Mouse (Mus musculus) midbrain, embryonic 15.5 days (tissue): ENCODE data around the gene Gan. TPM values are rescaled to one million over a fixed set of nuclear protein-coding genes. Genes with fewer than 3 reads are reported as not detected.

Experiments
- ATAC-seq: fragments of 200-750 bp; cut with Nextera tagmentation; replicated peaks from 2 replicates; pipeline ENCODE4 v1.8.0; 2017; ENCODE audit warnings: moderate TSS enrichment
- H3K27ac ChIP-seq: fragments of 300-500 bp; sonication (generic); 2 replicates; pipeline ENCODE4 v1.5.1; 2015; ENCODE audit warnings: mild to moderate bottlenecking, inconsistent platforms
- H3K27me3 ChIP-seq: fragments of 300-500 bp; sonication (generic); replicated peaks from 2 replicates; pipeline ENCODE4 v1.6.1; 2015; ENCODE audit warnings: inconsistent platforms
- H3K36me3 ChIP-seq: fragments of 300-500 bp; sonication (generic); replicated peaks from 2 replicates; pipeline ENCODE4 v1.6.1; 2015; ENCODE audit warnings: inconsistent platforms
- H3K4me1 ChIP-seq: fragments of 300-500 bp; sonication (generic); 2 replicates; pipeline ENCODE4 v1.6.1; 2015; ENCODE audit warnings: inconsistent platforms
- H3K4me2 ChIP-seq: fragments of 300-500 bp; sonication (generic); 2 replicates; pipeline ENCODE4 v1.6.1; 2015; ENCODE audit warnings: inconsistent platforms, mild to moderate bottlenecking, moderate library complexity
- H3K4me3 ChIP-seq: fragments of 300-500 bp; sonication (generic); 2 replicates; pipeline ENCODE4 v1.5.1; 2015; ENCODE audit warnings: mild to moderate bottlenecking, inconsistent platforms
- H3K9ac ChIP-seq: fragments of 300-500 bp; sonication (generic); 2 replicates; pipeline ENCODE4 v1.6.1; 2015; ENCODE audit warnings: mild to moderate bottlenecking, inconsistent platforms
- H3K9me3 ChIP-seq: fragments of 300-500 bp; sonication (generic); 2 replicates; pipeline ENCODE4 v1.6.1; 2016; ENCODE audit warnings: inconsistent platforms
- WGBS: fragments of 180-500 bp; shearing (Covaris S2); methylation state at CpG from one replicate; pipeline ENCODE4 v1.1.7; 2015; ENCODE audit warnings: mixed read lengths; 5-methylcytosine and 5-hydroxymethylcytosine counted together
- polyA plus RNA-seq: library from polyadenylated mRNA; unstranded; fragments of >200 nt; fragmentation: Nextera tagmentation; extraction: Ambion mirVana; gene quantifications from 2 replicates; pipeline ENCODE4 v1.2.1, GENCODE M21; 2015

Gene Gan
- polyA plus RNA-seq, 1 experiment from 2014 or later = 3.9 TPM

DNA sequence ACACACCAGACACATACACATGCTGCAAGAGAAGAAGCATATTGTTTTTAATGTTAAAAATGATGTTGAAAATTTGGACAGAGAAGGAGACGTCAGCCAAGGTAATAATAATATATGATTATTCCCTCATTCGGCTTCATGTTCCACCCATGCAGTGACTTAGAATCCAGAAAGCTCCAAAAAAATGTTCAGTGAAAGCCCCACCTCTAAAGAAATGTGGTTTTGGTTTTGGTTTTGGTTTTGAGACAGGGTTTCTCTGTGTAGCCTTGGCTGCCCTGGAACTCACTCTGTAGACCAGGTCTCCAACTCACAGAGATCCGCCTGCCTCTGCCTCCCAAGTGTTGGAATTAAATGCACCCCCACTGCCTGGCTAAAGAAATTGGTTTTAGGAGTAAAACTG is 32.1 kb upstream of the Gan start:
- H3K4me1 ChIP-seq = no peaks in the 10 kb centered on the region
- no peak overlapping the region for H3K4me3 ChIP-seq
- WGBS = 98% methylated on average over 3 of the region's 3 CpGs
- H3K9ac ChIP-seq = no peak overlapping the region
- no peaks in the 10 kb centered on the region for H3K9me3 ChIP-seq
- H3K27me3 ChIP-seq = no peaks in the 10 kb centered on the region
- H3K36me3 ChIP-seq = no peaks in the 10 kb centered on the region
- ATAC-seq = no peak
- no peak overlapping the region for H3K27ac ChIP-seq
- H3K4me2 ChIP-seq = no peak overlapping the region

DNA sequence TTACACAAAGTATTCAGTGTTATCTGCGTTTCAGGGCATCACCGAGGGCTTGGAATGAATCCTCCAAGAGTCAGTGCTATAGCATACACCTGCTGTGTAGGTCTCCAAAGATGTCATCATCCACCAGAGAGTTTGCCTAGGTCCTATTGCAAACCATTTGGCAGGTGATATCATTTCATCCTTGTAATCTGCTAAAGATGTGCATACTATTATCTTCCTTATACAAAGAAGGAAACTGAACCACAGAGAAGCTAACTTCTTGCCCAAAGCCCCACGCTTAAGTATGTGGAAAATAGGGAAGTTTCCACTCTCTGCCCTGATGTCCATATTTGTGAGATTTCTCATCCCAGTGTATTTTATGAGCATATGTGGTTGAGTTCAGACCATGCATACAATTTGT is 31.5 kb upstream of the Gan start:
- H3K9ac ChIP-seq = no peak overlapping the region
- no peaks in the 10 kb centered on the region for H3K27me3 ChIP-seq
- no peak overlapping the region for H3K4me2 ChIP-seq
- no peak overlapping the region for H3K27ac ChIP-seq
- ATAC-seq = no peak
- H3K4me1 ChIP-seq = no peaks in the 10 kb centered on the region
- 94% methylated on average over 3 of the region's 3 CpGs for WGBS
- H3K36me3 ChIP-seq = no peaks in the 10 kb centered on the region
- H3K4me3 ChIP-seq = no peak overlapping the region
- H3K9me3 ChIP-seq = no peaks in the 10 kb centered on the region

DNA sequence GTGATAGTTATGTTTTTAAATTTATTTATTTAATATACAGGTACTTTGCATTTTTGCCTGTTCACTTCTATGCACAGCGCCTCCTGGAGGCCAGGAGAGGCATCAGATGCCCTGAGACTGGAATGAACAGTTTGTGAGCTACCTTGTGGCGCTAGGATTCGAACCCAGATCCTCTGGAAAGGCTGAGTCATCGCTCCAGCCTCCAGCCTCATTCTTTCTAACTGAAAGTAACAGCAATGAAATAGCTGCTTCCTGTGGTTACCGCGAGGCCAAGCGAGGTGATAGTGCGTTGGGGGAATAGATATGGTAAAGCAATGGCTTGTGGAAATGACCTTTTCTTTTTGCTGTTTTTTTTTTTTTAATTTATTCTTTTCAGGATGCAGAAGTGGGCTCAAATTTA is 30.9 kb upstream of the Gan start:
- no peaks in the 10 kb centered on the region for H3K4me1 ChIP-seq
- no peak for ATAC-seq
- H3K4me2 ChIP-seq = no peak overlapping the region
- no peaks in the 10 kb centered on the region for H3K27me3 ChIP-seq
- no peak overlapping the region for H3K9ac ChIP-seq
- no peak overlapping the region for H3K4me3 ChIP-seq
- H3K9me3 ChIP-seq = no peaks in the 10 kb centered on the region
- WGBS = 86% methylated on average over 8 of the region's 8 CpGs
- no peak overlapping the region for H3K27ac ChIP-seq
- H3K36me3 ChIP-seq = no peaks in the 10 kb centered on the region

DNA sequence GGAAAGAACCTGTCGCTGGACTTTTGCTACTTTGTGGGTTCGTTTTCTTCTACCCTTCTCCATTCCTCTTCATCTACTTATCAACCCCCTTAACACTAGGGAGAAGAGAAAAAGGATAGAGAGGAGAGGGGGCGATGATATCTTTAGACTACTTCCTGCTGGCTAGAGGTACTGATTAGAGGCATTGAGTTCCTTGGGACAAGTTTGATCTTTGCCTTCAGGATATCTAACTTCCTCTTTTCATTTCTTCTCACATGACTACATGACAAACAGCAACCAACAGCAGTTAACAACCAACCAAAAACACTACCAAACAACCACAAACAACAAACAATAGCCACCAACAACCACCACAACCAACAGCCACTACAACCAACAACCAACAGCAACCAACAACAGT is 24.2 kb upstream of the Gan start:
- 89% methylated on average over 3 of the region's 3 CpGs for WGBS
- Histone ChIP-seq H3K4me1 (no peaks in the 10 kb centered on the region), H3K4me3 (no peak overlapping the region), H3K9me3 (no peaks in the 10 kb centered on the region), H3K4me2 (no peak overlapping the region), H3K27ac (no peak overlapping the region), H3K36me3 (no peaks in the 10 kb centered on the region), H3K9ac (no peak overlapping the region), H3K27me3 (no peaks in the 10 kb centered on the region)
- no peak for ATAC-seq

DNA sequence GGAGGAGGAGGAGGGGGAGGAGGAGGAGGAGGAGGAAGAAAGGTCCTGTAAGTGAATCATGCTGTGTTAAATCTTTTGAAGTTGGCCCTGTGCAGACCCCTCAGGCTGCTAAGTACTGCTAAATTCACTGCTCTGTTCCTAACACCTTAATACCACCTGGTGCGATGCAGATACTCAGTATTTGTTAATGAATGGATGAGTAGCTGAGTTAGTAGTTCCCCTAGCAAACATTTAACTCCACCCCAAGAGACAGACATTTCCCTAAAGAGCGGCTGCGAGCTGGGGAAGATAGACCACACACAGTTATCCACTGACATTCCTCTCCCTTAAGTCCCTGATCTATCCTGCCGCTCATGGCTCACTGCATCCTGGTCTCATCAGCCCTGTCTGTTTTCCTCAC is 21.6 kb upstream of the Gan start:
- Histone ChIP-seq H3K27ac (no peak overlapping the region), H3K27me3 (no peaks in the 10 kb centered on the region), H3K9me3 (no peaks in the 10 kb centered on the region), H3K4me2 (no peak overlapping the region), H3K9ac (no peak overlapping the region), H3K4me1 (no peaks in the 10 kb centered on the region), H3K36me3 (no peaks in the 10 kb centered on the region), H3K4me3 (no peak overlapping the region)
- 16% methylated on average over 4 of the region's 4 CpGs for WGBS
- ATAC-seq = no peak

DNA sequence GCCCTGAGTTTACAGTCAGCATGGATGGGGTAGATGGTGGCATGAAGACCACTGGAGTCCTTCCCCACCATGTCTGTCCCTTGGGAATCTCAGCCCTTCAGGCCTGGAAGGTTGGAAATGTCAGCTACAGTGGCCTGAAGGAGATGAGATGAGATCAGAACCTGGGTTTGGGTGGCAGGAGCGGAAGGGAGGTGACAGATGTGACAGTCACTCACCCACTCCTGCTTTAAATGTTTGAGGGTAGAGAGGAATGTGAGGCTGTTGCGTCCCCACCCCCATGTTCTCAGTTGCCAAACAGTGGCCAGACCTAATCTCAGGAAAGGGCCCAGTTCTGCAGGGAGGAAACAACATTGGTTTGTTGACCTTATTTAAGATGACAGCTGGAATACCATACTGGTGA is 21.2 kb upstream of the Gan start:
- H3K9me3 ChIP-seq = no peaks in the 10 kb centered on the region
- no peak overlapping the region for H3K4me3 ChIP-seq
- no peak for ATAC-seq
- no peak overlapping the region for H3K4me2 ChIP-seq
- no peaks in the 10 kb centered on the region for H3K4me1 ChIP-seq
- H3K27ac ChIP-seq = no peak overlapping the region
- 72% methylated on average over 2 of the region's 2 CpGs for WGBS
- H3K9ac ChIP-seq = no peak overlapping the region
- H3K36me3 ChIP-seq = no peaks in the 10 kb centered on the region
- no peaks in the 10 kb centered on the region for H3K27me3 ChIP-seq

DNA sequence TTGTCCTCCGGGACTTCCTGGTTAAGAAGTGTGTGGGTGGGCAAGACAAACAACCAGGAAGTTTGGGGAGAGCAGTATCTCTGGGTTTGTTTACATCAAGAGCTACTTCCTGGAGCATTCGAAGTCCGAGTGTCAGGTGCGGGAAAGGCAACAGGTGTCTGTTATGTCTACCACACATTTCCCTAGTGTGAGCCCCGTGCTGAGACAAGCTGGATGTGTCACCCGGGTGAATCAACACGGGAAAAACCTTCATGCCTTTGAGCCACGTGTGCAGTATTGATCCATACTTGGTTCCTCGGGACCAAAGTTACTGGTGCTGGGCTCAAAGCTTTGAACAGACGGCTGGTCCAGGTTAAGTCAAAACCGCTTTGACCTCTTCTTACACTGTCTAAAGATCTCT is 20.6 kb upstream of the Gan start:
- no peak overlapping the region for H3K4me3 ChIP-seq
- H3K9ac ChIP-seq = no peak overlapping the region
- H3K27ac ChIP-seq = no peak overlapping the region
- no peak overlapping the region for H3K4me2 ChIP-seq
- H3K9me3 ChIP-seq = no peaks in the 10 kb centered on the region
- H3K4me1 ChIP-seq = no peaks in the 10 kb centered on the region
- H3K36me3 ChIP-seq = no peaks in the 10 kb centered on the region
- WGBS = 78% methylated on average over 11 of the region's 11 CpGs
- ATAC-seq = no peak
- H3K27me3 ChIP-seq = no peaks in the 10 kb centered on the region

DNA sequence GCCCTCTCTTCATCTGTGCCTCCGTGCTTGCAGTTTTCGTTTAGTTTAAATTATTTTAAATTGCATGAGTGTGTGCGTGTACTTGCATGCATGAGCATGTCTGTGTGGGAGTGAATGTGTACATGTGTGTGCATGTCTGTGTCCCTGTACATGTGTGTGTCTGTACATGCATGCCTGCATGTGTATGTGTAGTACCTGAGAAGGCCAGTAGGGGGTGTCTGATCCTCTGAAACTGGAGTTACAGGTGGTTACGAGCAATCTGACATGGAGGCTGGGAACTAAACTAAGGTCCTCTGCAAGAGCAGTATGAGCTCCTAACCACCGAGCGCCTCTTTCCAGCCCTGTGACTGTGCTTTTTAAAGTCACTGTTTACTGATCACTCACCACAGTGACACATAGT is 9.4 kb upstream of the Gan start:
- no peak for ATAC-seq
- Histone ChIP-seq H3K27me3 (no peaks in the 10 kb centered on the region), H3K4me2 (no peak overlapping the region), H3K4me3 (no peak overlapping the region), H3K4me1 (no peaks in the 10 kb centered on the region), H3K27ac (no peak overlapping the region), H3K9me3 (no peaks in the 10 kb centered on the region), H3K36me3 (no peaks in the 10 kb centered on the region), H3K9ac (no peak overlapping the region)
- 93% methylated on average over 6 of the region's 6 CpGs for WGBS

DNA sequence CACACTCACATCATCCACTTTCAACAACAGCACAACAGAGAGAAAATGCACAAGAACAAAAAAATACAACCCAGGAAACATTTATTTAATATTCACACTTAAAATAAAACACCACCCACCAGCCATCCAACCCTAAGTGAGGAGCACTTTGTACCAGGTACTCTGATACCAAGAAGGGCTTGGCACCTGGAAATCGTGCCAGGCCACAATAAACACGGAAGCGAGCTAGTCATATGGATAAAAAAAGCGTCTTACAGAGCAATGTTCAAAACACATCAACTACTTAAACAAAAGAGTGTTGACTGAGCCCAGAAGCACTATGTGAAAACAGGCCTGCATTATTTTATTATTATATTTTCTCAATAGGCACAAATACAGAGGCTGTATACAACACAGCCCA is 1.8 kb upstream of the Gan start:
- Histone ChIP-seq H3K36me3 (no peaks in the 10 kb centered on the region), H3K4me2 (peak overlapping the region; percentile 91; the same call in 1 of the 2 replicates), H3K9me3 (no peaks in the 10 kb centered on the region), H3K9ac (no peak overlapping the region), H3K27me3 (no peaks in the 10 kb centered on the region), H3K4me1 (peaks cover 33% of the 10 kb centered on the region), H3K27ac (no peak overlapping the region), H3K4me3 (no peak overlapping the region)
- 98% methylated on average over 4 of the region's 4 CpGs for WGBS
- ATAC-seq = no peak

DNA sequence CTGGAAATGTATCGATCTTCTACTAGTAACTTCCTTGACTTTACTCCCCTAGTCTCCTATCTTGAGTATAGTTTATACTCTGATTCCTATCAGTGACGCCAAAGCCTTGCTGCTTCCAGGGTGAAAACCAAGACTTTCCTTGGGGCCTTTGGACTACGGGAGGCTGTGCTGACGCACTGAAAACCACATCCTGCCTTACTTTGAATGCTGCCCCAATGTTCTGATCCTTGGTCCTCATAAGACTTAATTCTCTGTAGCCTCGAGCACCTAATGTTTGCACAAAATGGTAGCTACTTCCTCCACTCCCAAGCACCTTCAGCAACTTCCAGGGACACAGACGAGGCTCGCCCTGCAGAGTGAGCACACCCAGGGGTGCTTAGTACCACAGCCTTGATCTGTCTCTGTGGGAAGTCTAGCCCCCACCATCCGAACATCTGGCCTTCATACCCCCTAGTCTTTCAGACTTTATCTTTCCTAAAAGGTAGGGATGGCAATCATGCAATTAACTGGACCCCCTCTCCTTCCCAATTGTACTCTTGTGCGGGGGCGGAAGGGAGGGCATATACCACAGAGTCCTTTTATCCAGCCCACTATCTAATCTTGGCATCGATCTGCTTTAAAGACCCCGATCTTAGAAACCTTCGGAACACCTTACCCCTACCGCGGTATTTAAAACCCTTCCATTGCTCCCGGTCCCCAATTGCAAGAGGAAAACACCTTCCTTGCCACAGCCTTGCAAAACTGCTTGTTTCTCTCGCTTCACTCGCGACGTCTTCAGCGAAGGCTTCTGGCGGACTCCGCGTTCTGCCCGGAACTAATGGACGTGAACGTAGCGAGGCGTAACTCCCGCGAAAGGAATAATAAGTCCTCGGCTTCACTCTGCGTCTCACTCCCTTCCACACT is 818 bp upstream of the Gan start:
- WGBS = 11% methylated on average over 33 of the region's 33 CpGs
- Histone ChIP-seq H3K4me3 (peak overlapping the region; percentile 90), H3K9me3 (no peaks in the 10 kb centered on the region), H3K27me3 (no peaks in the 10 kb centered on the region), H3K4me1 (peaks cover 33% of the 10 kb centered on the region), H3K36me3 (no peaks in the 10 kb centered on the region), H3K27ac (peak overlapping the region; percentile 87), H3K4me2 (peak overlapping the region; percentile 91), H3K9ac (peak overlapping the region; percentile 77)
- peak; percentile 49 for ATAC-seq

DNA sequence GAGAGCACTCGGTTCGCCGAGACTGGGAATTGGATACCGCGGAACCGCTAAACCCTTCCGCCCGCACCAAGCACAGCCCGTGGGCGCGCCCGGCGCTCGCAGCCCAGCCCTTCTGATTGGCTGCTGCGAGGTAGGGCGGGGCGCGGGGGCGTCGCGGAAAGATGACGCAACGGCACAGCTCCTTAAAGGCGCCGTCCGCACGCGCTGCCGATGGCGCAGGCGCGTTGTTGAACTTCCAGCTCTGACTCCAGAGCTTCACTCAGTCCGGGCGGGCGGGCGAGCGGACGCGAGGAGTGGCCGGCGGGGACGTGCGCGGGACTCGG is 205 bp upstream of the Gan start:
- peak overlapping the region; percentile 90 for H3K4me3 ChIP-seq
- H3K9ac ChIP-seq = peak overlapping the region; percentile 85
- ATAC-seq = peak; percentile 96
- peak overlapping the region; percentile 91 for H3K4me2 ChIP-seq
- no peaks in the 10 kb centered on the region for H3K9me3 ChIP-seq
- no peaks in the 10 kb centered on the region for H3K27me3 ChIP-seq
- peaks cover 33% of the 10 kb centered on the region for H3K4me1 ChIP-seq
- WGBS = under 1% methylated on average over 45 of the region's 45 CpGs
- H3K36me3 ChIP-seq = no peaks in the 10 kb centered on the region
- peak overlapping the region; percentile 87 for H3K27ac ChIP-seq

DNA sequence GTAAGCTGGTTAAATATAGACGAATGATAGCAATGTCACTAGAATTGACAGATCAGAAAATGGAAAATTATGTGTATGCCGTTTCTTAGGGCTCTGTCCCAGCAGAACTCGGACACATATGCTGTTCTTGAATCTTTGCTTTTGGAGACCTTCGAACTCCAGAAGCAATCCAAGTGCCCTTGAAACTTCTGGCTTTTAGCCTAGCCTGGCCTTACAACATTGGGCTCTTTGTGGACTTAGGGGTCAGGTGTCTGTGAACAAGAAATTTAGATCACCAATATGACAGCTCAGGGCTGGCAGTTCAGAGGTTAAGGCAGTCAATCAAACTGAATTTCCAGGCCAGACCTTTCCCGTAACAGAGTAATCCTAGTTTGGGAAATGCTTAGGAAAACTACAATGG is 1.1 kb downstream of the Gan start:
- Histone ChIP-seq H3K4me1 (peaks cover 33% of the 10 kb centered on the region), H3K27ac (no peak overlapping the region), H3K4me3 (peak overlapping the region; percentile 90), H3K27me3 (no peaks in the 10 kb centered on the region), H3K9ac (no peak overlapping the region), H3K9me3 (no peaks in the 10 kb centered on the region), H3K4me2 (peak overlapping the region; percentile 75), H3K36me3 (no peaks in the 10 kb centered on the region)
- 70% methylated on average over 5 of the region's 5 CpGs for WGBS
- no peak for ATAC-seq

DNA sequence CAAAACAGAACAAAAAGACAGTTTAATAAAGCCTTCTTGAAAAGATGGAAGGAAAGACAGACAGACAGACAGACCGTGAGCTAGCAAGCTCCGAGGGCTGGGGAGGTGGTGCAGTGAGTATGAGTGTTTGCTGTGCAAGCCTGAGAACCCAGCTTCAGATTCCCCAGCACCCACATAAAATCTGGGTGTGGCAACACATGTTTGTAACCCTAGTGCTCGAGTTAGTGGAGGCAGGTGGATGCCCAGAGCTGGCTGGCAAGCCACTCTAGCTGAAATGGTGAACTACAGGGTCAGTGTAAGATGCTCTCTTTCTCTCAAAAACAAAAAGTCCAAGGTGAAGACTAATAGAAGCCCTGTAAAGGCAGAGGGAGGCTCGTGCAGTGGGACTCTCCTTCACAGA is 7.0 kb downstream of the Gan start:
- Histone ChIP-seq H3K4me3 (no peak overlapping the region), H3K9ac (no peak overlapping the region), H3K27ac (no peak overlapping the region), H3K4me2 (no peak overlapping the region), H3K9me3 (no peaks in the 10 kb centered on the region), H3K36me3 (no peaks in the 10 kb centered on the region), H3K4me1 (0 out of 2 replicates have a peak, but pooled peaks cover under 1% of the 10 kb centered on the region), H3K27me3 (no peaks in the 10 kb centered on the region)
- no peak for ATAC-seq
- 91% methylated on average over 4 of the region's 4 CpGs for WGBS
